Mouse (Mus musculus) layer of hippocampus, postnatal 25 days (tissue): Measurements from ENCODE around the gene Olfr137. TPM values are rescaled to one million over a fixed set of nuclear protein-coding genes. Genes with fewer than 3 reads are reported as not detected.

ENCODE experiments used
- DNase-seq, 2 experiments: peaks; one replicate each; pipeline ENCODE4 v3.0.0; 2022; ENCODE audit warnings: mixed read lengths in 2 of 2, low spot score in 1 of 2; ENCODE audit errors: extremely low spot score in 1 of 2
- total RNA-seq, 2 experiments: library from RNA; stranded (reverse); gene quantifications; 2 replicates each; pipeline ENCODE4 v1.2.3; 2021

Gene Olfr137
- not detected for total RNA-seq

DNA sequence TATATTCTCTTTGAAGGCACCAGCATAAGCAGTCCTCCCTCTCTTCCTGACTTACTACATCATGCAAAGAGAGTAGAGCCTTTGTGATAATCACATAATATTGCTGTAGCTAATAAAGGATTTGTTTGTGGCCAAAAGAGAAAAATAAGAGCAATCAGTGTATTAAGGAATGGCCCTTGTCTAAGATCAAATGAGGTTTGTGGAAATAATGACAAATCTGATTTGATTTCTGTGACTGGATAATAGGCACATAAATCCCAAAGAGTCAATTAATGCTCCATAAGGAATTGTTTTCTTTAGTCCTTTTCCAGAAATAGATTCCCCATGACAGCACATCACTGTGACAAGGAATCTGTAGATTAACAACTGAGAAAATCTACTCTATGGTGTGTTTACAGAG, at the start of gene Olfr137:
Olfr137 (minus strand) TSS at position 101 of the 400 bp plus-strand sequence.
- DNase-seq, result no peak

DNA sequence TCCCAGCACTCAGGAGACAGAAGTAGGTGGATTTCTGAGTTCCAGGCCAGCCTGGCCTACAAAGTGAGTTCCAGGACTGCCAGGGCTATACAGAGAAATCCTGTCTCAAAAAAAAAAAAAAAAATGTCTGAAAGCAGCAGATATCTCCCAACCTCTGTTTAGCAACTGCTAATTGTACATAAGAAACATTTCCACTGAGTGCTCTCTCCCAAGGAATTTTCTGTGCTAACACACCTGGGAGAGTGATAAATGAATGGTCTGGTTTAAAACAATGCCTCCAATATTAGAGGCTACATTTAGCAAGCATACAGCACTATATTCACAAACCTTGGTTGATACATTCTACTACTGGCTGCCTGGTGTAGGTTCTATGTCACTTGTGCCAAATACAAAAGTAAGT, 22.2 kb upstream of the Olfr137 start, which contains the start of gene Olfr136:
Olfr136 (plus strand) TSS at position 301 of the 400 bp plus-strand sequence.
- no peak for DNase-seq

GRCm38 (mm10) chr17:38260735-38261134, 46.6 kb downstream of the Olfr137 start, which contains the start of gene Olfr138:
TSS of gene Olfr138 (plus strand) at chr17:38261035.
- no peak for DNase-seq

Other genes with a start within 250 kb of the Olfr137 start
- gene Olfr129, start 247.5 kb downstream of the Olfr137 start, total RNA-seq, result not detected
- not detected for gene Olfr130, start 243.6 kb downstream of the Olfr137 start, total RNA-seq
- gene Olfr131, start 218.9 kb downstream of the Olfr137 start, total RNA-seq, result not detected
- gene Olfr132, start 173.0 kb downstream of the Olfr137 start, total RNA-seq, result not detected
- not detected for gene Olfr133, start 162.3 kb downstream of the Olfr137 start, total RNA-seq
- gene Olfr134, start 136.2 kb downstream of the Olfr137 start, total RNA-seq, result not detected
- gene Olfr135, start 103.2 kb downstream of the Olfr137 start, total RNA-seq, result not detected
- not detected for gene Olfr138, start 46.5 kb downstream of the Olfr137 start, total RNA-seq
- not detected for gene Olfr136, start 22.3 kb upstream of the Olfr137 start, total RNA-seq
- not detected for gene Esp36, start 112.6 kb upstream of the Olfr137 start, total RNA-seq
- not detected for gene Esp34, start 246.6 kb upstream of the Olfr137 start, total RNA-seq